Mouse (Mus musculus) right cerebral cortex, adult 2 months (tissue): Measurements from ENCODE around the gene Gm45234.
A peak's percentile ranks its signal among the peaks of the same experiment; 100 is the strongest.

Experiments used
- DNase-seq, 2 experiments: peaks; one replicate each; pipeline ENCODE4 v3.0.0; 2021 to 2022; ENCODE audit warnings: low spot score in 2 of 2

The Gm45234 gene

DNA sequence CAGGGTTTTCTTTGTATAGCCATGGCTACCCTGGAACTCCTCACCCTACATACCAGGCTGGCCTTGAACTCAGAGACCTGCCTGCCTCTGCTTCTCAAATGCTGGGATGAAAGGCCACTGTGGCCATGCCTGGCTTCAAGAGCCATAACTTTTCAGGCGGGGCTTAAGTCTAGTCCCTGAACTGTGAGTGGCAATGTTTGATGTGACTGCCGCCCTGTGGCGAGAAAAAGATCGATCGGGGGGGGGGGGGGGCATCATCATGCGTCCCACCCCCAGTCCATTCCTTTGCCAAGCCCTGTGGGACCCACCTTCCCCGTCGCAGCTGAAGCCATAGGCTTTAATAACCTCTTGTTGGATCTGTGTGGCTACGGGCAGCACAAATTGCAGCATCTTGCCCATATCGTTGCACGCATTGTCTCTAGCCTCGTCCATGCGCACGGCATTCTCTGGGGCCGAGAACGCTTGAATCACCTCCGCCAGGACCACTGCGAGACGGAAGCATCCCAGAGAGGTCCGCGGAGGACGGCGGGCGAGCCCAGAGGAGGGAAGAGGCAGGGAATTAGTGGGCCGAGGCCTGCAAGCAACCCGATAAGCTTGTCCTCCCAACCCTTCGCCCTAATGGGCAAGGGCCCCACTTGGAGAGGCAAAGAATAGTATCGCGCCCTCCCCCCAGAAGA is 15.5 kb downstream of the Gm45234 start:
- DNase-seq, result peak; percentile 62 to 76

GRCm38 (mm10) chr6:124739231-124739796 is 16.5 kb downstream of the Gm45234 start:
- no peak for DNase-seq

GRCm38 (mm10) chr6:124738511-124739023 is 17.3 kb downstream of the Gm45234 start, which contains the start of gene Ptpn6:
Ptpn6 (minus strand) TSS chr6:124738714.
- no peak for DNase-seq

DNA sequence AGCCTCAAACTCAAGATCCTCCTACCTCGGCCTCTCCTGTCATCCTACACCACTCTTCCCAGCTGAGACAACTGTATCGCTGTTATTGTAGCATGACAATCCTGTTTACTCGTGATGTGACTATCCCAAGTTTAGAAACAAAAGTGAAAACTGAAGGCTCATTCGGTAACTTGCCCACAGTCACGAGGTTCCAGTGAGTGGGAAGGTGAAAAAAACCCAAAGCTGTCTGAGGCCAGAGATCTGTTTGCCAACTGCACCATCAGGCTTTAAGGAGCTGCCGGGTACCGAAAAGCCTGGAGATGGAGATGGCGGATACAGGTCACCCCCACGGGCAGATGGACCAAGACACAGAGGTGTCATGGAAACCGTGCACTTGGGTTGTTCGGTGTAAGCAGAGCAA is 18.8 kb downstream of the Gm45234 start:
- DNase-seq, result peak in 1 of 2 experiments; percentile 52

DNA sequence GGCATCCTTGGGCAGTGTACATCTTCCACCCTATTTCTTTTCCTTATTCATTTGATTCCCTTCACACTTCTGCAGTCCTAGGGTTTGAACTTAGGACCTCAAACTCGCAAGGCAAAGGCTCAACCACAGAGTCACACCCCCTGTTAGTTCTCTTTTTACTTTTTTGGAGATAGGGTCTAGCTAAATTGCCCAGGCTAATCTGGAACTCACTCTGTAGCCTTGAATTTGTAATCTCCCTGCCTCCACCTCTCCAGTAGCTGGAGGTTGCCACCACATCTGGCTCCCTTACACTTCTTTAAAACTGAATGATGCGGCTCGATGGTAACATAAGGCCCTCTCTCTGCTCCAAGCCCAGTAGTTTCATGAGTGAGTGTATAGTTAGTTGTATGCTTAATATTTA is 21.4 kb downstream of the Gm45234 start:
- no peak for DNase-seq

DNA sequence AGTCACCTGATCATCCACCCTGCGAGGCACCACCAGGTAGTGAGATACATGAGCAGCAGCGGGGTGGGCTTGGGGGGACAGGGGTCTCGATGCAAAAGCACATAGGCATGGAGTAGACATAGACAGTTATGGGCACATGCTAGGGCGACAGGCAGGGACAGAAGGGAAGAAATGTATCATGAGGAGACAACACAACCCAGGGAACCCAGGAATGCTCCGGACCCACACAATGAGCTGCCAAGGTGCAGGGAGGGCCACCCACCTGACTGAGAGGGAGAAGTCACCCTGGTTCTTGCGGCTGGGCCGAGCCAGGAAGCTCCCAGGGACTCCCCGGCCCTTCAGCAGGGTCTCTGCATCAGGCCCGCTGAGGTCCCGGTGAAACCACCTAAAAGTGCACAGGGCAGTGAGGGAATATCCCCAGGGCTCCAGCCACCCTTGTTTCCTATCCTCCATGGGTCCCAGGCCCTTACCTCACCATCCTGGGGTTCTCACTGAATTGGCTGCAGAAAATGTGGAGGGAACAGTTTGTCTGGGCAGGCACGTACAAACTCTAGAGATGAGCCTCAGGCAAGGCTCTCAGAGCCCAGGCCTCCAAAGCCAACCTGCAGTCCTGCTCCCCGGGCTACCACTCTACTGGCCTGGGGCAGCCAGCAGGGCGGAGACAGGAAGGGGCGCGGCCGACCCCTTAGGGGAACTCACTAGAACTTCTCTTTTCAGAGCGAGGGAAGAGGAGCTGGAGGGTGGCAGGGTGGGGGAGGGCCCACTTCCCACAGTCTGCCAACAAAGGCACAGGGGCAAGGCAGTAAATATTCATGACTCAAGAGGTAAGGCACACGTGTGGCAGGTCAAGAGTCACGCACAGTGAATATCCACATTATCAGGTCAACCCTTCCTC is 23.1 kb downstream of the Gm45234 start:
- no peak for DNase-seq

- no peak for DNase-seq
These were observed 24.8 kb downstream of the Gm45234 start for GRCm38 (mm10) chr6:124731038-124731437.

DNA sequence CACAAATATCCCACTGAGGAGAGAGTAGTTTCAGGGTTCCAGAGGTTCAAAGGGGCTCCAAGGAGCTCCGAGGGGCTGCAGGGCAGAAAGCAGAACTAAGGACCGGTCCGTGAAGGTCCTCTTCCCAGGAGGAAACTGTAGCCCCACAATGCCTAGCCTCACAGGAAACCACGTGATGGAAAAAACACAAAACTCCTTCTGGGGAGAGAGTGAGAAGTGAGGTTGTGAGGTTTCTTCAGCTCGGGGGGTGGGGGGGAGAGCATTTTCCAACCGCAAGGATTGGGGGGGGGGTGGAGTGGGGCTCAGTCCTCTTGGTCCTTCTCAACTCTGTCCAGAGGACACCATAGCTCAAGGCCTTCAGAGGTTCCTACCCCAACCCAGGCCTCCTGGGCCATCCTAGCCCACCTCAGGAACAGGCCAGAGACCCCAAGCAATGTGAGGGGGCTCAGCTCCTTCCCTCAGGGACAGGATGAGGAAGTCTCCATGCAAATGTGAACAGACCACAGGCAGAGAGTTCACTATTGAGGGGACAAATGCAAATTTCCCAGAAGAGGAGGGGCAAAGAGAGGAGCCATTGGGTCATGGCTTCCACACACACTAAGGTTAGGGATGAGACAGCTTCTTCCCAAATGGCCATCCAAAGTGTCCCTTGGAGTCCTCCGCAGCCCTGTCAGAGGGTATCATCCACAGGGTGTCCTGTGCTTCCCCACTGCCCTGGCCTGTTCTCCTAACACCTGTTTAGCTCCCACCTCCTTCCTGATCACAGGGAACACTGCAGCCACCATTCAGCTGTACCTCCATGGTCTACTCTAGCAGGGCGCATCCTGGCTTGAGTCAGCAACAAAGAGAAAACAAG is 25.7 kb downstream of the Gm45234 start:
- DNase-seq, result no peak

DNA sequence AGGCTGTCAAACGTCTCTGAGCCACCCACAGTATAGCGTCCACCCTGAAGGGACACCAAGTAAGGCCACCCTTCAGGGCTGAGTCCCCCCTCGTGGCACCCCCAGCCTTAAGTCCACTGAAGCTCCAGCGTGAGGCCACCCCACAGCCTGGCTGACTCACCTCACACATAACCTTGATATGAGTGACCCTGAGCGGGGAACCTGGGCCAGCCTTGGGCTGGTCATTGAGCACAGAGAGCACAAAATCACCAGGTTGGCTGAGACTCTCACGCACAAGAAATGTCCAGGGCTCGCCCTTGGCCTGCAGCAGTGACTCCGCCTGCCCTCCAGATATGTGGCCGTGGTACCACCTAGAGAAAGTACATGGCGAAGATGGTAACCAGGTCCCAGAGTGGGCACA is 27.2 kb downstream of the Gm45234 start:
- no peak for DNase-seq

GRCm38 (mm10) chr6:124724472-124724871 is 31.3 kb downstream of the Gm45234 start:
- no peak for DNase-seq

DNA sequence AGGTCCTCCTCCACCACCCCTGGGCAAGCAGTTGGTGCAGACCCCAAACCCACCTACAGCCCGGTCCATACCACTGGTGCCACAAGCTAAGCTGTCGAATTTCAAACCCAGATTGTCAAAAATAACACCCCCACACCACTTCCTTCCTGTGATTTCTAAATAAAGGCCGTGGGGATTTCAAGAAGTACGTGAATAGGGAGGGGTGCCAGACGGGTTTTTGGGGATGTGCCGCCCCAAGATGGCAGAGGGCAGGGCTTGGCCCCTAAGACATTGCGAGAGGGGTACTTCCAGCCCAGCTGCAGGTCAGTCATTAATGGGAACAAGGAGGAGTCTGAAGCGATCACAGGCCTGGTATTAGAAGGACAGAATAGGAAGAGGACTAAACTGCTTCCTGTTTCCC is 32.3 kb downstream of the Gm45234 start:
- DNase-seq, result no peak

GRCm38 (mm10) chr6:124722876-124723473 is 32.8 kb downstream of the Gm45234 start:
- DNase-seq, result no peak

DNA sequence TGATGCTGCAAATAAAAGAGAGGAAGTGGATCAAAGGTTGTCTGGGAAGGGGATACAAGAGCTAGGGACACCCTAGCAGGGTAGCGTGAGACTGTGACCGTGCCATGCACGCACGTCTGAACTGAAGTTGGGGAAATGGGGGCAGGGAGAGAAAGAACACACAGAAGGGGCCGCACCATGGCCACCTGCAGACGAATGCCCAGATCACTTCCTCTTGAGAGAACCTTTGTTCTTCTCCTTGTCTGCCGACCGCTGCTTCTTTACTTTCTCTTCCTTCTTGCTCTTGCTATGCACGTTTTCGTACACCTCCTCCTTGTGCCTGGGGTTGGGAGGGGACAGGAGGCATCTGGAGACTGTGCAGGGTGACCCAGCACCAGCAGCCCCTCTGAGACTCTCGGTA is 34.9 kb downstream of the Gm45234 start:
- DNase-seq, result no peak

- DNase-seq, result no peak
These were observed 36.4 kb downstream of the Gm45234 start for GRCm38 (mm10) chr6:124719354-124719978.

DNA sequence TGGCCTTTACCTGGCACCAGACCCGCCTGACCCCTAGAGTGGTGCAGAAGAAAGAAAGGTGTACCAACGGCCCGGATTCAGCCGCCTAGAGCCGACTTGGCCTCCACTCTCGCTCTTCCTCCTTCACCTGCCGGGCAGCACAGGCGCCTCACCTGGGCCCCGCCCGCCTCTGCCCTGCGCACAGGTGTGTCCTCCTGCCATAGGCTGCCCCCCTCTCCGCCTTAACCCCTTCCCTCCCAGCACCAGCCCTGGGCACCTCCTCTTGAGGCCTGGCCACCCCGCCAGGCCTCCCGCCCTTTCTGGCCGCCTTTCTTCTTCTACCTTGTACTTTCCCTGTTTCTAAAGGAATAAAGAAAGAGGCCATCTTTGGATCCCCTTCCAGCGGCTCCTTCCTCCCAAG is 37.1 kb downstream of the Gm45234 start:
- DNase-seq, result no peak

- no peak for DNase-seq
These were observed 37.9 kb downstream of the Gm45234 start for GRCm38 (mm10) chr6:124717968-124718367.

DNA sequence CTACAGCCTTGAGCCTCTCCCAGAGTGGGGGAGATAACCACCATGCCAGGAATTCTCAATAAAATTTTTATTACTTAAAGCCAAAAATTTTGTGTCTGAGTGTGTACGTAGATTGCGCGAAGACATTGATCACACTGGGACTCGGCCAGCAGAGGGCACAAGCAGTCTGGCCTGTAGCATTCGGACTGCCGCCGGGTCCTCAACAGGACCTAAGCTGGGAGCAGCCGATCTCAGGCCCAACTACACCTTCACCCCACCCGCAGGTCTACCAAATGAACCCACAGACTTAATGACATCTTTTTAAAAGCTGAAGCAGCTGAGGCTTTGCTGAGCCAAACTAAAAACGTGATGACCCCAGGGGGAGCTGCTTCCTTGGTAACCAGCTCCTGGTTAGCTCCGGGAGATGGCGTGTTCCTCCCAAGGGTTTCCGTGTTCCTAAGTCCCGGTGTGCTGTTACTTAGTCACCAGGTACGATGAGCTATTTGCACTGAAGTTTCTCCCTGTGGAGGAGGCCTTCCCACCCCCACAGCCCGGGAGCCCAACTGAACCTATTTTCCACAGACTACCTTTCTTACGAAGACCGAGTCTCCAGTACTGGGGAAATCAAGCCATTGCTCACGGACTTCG is 38.8 kb downstream of the Gm45234 start:
- DNase-seq, result no peak

GRCm38 (mm10) chr6:124712918-124713317 is 42.9 kb downstream of the Gm45234 start:
- DNase-seq, result no peak

DNA sequence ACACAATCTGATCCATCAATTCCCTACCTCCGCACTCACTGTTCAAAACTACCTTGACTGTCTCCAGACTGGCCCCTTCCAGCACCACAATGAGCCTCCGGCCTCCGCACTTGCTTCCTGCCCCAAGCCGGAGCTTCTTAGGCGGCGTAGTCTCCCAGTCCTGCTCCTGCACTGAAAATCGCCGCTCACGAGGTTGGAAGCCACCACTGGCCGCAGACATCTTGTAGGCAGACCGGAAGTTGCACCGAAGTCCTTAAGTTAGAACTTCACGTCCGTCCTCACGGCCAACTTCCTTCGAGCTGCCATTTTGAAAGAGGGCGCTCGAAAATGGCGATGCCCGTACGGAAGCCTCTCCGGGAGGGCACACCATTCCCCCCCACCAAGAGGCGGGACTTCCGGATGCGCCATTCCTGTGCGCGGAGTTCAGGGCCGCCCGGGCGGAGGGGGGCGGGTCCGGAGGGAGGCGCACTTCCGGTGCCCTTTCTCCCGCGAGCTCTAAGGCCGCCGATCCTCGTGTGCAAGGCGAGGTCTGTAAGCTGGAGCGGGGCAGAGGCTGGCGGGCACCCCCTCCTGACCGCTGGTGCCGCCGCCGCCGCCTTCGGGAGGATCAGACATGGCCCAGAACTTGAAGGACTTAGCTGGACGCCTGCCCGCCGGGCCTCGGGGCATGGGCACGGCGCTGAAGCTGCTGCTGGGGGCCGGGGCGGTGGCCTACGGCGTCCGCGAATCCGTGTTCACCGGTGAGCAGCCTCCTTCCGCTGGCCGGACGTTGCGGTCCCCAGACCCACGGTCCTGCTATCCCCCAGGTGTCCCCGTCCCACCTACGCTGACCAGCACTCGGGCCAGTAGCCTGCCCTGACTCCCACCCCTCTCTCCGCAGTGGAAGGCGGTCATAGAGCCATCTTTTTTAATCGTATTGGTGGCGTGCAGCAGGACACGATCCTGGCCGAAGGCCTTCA is 43.7 kb downstream of the Gm45234 start, which contains the start of the genes Emg1 and Phb2:
Emg1 (minus strand) TSS at position 355 of the 959 bp plus-strand sequence.
Phb2 (plus strand) TSS at position 513 of the 959 bp plus-strand sequence.
- peak; percentile 98 for DNase-seq
